Mouse (Mus musculus): ENCODE results near the gene Trp53. TPM values are rescaled to one million over a fixed set of nuclear protein-coding genes. Genes with fewer than 3 reads are reported as not detected.

Trp53 gene
- polyA plus RNA-seq, 1 experiment = 53.2 TPM

GRCm38 (mm10) chr11:69591899-69592637 is 11.9 kb downstream of the Trp53 start:
- H3K36me3 ChIP-seq (replicated peaks; ENCODE audit: low read length) = peaks cover 68% of the 10 kb centered on the region
- H3K4me1 ChIP-seq = peaks cover 36% of the 10 kb centered on the region
- H3K4me3 ChIP-seq (replicated peaks) = no peak overlapping the region
- TF ChIP-seq GATA1 (IDR thresholded peaks at IDR 0.05; ENCODE audit: borderline replicate concordance, low read length) (no peak), FLI1 (IDR thresholded peaks at IDR 0.05; ENCODE audit: low read length) (no peak)
- H3K27me3 ChIP-seq (replicated peaks) = no peaks in the 10 kb centered on the region
- H3K9me3 ChIP-seq = no peaks in the 10 kb centered on the region

DNA sequence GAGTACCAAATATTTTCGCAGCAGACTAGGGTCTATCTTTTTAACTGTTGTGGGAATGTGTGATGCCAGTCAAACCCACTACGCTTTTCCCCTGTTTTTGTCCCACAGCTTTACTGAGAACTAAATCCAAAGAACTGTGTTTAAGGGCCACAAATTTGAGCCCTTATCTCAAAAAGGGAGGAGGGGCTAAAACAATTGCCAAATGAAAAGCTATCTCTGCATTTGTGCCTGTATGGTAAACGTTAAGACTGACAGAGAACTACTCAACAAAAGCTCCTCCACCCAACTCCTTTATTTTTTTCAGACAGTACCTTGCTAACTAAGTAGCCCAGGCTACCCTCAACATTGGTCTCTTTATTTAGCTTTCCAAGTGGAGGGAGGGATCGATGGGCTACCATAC is 12.6 kb downstream of the Trp53 start:
- no peaks in the 10 kb centered on the region for H3K9me3 ChIP-seq
- no peaks in the 10 kb centered on the region for H3K27me3 ChIP-seq (replicated peaks)
- H3K4me1 ChIP-seq = peaks cover 30% of the 10 kb centered on the region
- no peak overlapping the region for H3K4me3 ChIP-seq (replicated peaks)
- no peak for TF ChIP-seq GATA1 (IDR thresholded peaks at IDR 0.05; ENCODE audit: borderline replicate concordance, low read length)
- no peak for TF ChIP-seq FLI1 (IDR thresholded peaks at IDR 0.05; ENCODE audit: low read length)
- peaks cover 60% of the 10 kb centered on the region for H3K36me3 ChIP-seq (replicated peaks; ENCODE audit: low read length)

- no peak overlapping the region for H3K4me3 ChIP-seq (replicated peaks)
- H3K27me3 ChIP-seq (replicated peaks) = no peaks in the 10 kb centered on the region
- peaks cover 40% of the 10 kb centered on the region for H3K36me3 ChIP-seq (replicated peaks; ENCODE audit: low read length)
- peaks cover 17% of the 10 kb centered on the region for H3K4me1 ChIP-seq
- TF ChIP-seq FLI1 (IDR thresholded peaks at IDR 0.05; ENCODE audit: low read length) (no peak), GATA1 (IDR thresholded peaks at IDR 0.05; ENCODE audit: borderline replicate concordance, low read length) (no peak)
- H3K9me3 ChIP-seq = no peaks in the 10 kb centered on the region
These were observed 14.7 kb downstream of the Trp53 start for GRCm38 (mm10) chr11:69594853-69595252.

GRCm38 (mm10) chr11:69599436-69599835 is 19.3 kb downstream of the Trp53 start:
- H3K36me3 ChIP-seq (replicated peaks; ENCODE audit: low read length) = peaks cover 2% of the 10 kb centered on the region
- H3K27me3 ChIP-seq (replicated peaks) = peaks cover 22% of the 10 kb centered on the region
- no peaks in the 10 kb centered on the region for H3K9me3 ChIP-seq
- TF ChIP-seq FLI1 (IDR thresholded peaks at IDR 0.05; ENCODE audit: low read length) (no peak), GATA1 (IDR thresholded peaks at IDR 0.05; ENCODE audit: borderline replicate concordance, low read length) (no peak)
- peaks cover 54% of the 10 kb centered on the region for H3K4me1 ChIP-seq
- peak overlapping the region; percentile 33 for H3K4me3 ChIP-seq (replicated peaks)

DNA sequence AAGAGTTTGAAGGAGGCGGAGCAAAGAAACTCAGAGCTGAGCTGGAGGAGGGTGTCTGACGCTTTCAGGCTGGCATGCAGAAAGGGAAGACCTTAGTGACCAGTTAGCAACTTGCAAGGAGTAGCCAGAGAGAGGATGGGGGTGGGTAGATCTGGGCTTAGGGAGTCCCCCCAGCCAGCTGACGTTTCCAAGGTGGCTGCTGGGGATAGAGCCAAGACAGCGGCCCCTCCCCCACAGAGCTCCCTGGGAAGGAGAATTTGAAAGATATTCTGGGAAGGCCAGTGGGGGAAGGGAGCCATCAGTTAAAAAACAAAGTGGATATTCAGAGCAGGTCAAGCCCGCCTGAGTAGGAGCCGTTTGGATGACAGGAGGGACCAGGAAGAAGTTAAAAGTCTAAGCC is 19.9 kb downstream of the Trp53 start:
- peak overlapping the region; percentile 2 for H3K4me3 ChIP-seq (replicated peaks)
- H3K9me3 ChIP-seq = no peaks in the 10 kb centered on the region
- TF ChIP-seq GATA1 (IDR thresholded peaks at IDR 0.05; ENCODE audit: borderline replicate concordance, low read length) (no peak), FLI1 (IDR thresholded peaks at IDR 0.05; ENCODE audit: low read length) (no peak)
- H3K36me3 ChIP-seq (replicated peaks; ENCODE audit: low read length) = no peaks in the 10 kb centered on the region
- H3K4me1 ChIP-seq = peaks cover 60% of the 10 kb centered on the region
- H3K27me3 ChIP-seq (replicated peaks) = peaks cover 29% of the 10 kb centered on the region

DNA sequence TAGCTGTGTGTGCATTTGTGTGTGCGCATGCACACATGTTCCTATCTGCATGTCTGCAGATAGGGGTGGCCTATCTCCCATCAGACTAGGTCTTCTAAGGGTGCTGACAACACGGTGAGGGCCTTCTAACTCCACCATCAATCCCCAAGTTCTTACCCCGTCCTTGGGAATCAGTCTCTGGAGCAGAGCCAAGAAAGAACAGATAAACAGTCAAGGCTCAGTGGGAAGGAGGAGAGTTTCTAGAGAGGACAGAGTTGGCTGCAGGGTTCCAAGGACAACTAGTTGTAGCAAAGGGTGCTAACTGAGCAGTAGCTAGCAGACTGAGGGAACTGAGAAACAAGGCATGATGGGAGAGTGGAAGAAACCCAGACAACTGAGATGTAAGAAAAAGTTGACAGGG is 21.6 kb downstream of the Trp53 start:
- Histone ChIP-seq H3K36me3 (replicated peaks; ENCODE audit: low read length) (no peaks in the 10 kb centered on the region), H3K9me3 (no peaks in the 10 kb centered on the region), H3K27me3 (replicated peaks) (peaks cover 35% of the 10 kb centered on the region), H3K4me1 (peaks cover 72% of the 10 kb centered on the region), H3K4me3 (replicated peaks) (no peak overlapping the region)
- no peak for TF ChIP-seq GATA1 (IDR thresholded peaks at IDR 0.05; ENCODE audit: borderline replicate concordance, low read length)
- TF ChIP-seq FLI1 (IDR thresholded peaks at IDR 0.05; ENCODE audit: low read length) = no peak

GRCm38 (mm10) chr11:69603516-69603915 is 23.4 kb downstream of the Trp53 start:
- TF ChIP-seq FLI1 (IDR thresholded peaks at IDR 0.05; ENCODE audit: low read length) = no peak
- TF ChIP-seq GATA1 (IDR thresholded peaks at IDR 0.05; ENCODE audit: borderline replicate concordance, low read length) = no peak
- H3K27me3 ChIP-seq (replicated peaks) = peaks cover 35% of the 10 kb centered on the region
- no peak overlapping the region for H3K4me3 ChIP-seq (replicated peaks)
- no peaks in the 10 kb centered on the region for H3K9me3 ChIP-seq
- H3K4me1 ChIP-seq = peaks cover 72% of the 10 kb centered on the region
- no peaks in the 10 kb centered on the region for H3K36me3 ChIP-seq (replicated peaks; ENCODE audit: low read length)

- H3K27me3 ChIP-seq (replicated peaks) = peaks cover 35% of the 10 kb centered on the region
- TF ChIP-seq GATA1 (IDR thresholded peaks at IDR 0.05; ENCODE audit: borderline replicate concordance, low read length) = no peak
- TF ChIP-seq FLI1 (IDR thresholded peaks at IDR 0.05; ENCODE audit: low read length) = no peak
- H3K9me3 ChIP-seq = no peaks in the 10 kb centered on the region
- no peaks in the 10 kb centered on the region for H3K36me3 ChIP-seq (replicated peaks; ENCODE audit: low read length)
- H3K4me3 ChIP-seq (replicated peaks) = no peak overlapping the region
- peaks cover 71% of the 10 kb centered on the region for H3K4me1 ChIP-seq
These were observed 24.2 kb downstream of the Trp53 start for GRCm38 (mm10) chr11:69604347-69604746.

DNA sequence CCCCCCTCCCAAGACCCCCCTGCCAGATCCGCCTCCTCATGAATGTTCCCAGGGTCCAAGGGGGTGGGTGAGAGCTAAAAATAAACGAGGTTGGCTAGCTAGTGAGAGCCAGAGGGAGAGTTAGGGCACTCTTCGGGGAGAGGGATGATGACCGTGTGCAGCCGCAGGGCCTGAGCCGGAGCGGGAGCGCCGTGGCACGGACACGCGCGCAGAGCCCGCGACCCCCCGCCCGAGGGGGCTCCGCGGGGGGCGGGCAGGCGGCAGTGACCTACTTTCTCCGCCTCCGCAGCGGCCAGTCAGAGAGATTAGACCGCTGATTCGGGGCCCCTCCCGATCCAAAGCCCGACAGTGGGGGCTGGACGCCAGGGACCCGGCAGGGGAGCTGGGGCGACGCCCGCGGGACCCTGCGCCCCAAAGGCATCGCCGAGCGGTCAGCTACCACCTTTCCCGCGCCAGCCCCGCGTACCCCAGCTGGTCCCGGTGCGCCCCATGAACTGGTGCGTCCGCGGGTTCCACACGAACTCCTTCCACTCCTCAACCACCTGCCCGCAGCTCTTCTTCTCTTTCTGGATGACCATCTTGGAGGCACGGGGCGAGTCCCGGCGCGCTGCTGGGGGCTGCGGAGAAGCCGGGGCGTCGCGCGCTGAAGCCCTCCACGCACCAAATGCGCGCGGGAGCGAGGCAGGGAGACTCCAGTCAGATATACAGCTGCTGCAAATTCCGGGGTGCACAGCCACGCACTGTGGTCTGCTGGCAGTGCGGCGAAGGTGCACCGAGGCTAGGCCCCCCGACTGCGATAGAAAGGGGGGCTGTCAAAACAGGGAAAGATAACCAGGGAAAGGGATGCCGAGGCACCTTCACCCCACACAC is 24.9 kb downstream of the Trp53 start:
- Histone ChIP-seq H3K4me1 (peaks cover 67% of the 10 kb centered on the region), H3K27me3 (replicated peaks) (peaks cover 35% of the 10 kb centered on the region), H3K36me3 (replicated peaks; ENCODE audit: low read length) (no peaks in the 10 kb centered on the region), H3K4me3 (replicated peaks) (peak overlapping the region; percentile 93), H3K9me3 (no peaks in the 10 kb centered on the region)
- TF ChIP-seq GATA1 (IDR thresholded peaks at IDR 0.05; ENCODE audit: borderline replicate concordance, low read length) = no peak
- TF ChIP-seq FLI1 (IDR thresholded peaks at IDR 0.05; ENCODE audit: low read length) = no peak

All from megakaryocyte, embryonic 14.5 days (primary cell).